Mouse (Mus musculus) stomach, postnatal 0 days (tissue): ENCODE data around the gene Kyat1.

ENCODE experiments used
- CTCF ChIP-seq: IDR thresholded peaks from 2 replicates; pipeline ENCODE4 v1.5.1; 2016; ENCODE audit warnings: antibody characterized with exemption, low read depth, mild to moderate bottlenecking, moderate library complexity
- EP300 ChIP-seq: optimal IDR thresholded peaks from 2 replicates; pipeline ENCODE3; 2016; ENCODE audit warnings: antibody characterized with exemption

GRCm38 (mm10) chr2:30207401-30207800, 1.8 kb upstream of the Kyat1 start:
- no peak for TF ChIP-seq CTCF
- no peak for TF ChIP-seq EP300
